Mouse (Mus musculus): ENCODE data around the gene Apbb2. TPM values are rescaled to one million over a fixed set of nuclear protein-coding genes. Genes with fewer than 3 reads are reported as not detected.

The Apbb2 gene
- total RNA-seq, 2 experiments from 2014 or later: 0.51 to 0.78 TPM

GRCm38 (mm10) chr5:66255044-66255443 lies 363.5 kb downstream of the Apbb2 start:
- no peak for ATAC-seq (ENCODE audit: poor library complexity, severe bottlenecking)

DNA sequence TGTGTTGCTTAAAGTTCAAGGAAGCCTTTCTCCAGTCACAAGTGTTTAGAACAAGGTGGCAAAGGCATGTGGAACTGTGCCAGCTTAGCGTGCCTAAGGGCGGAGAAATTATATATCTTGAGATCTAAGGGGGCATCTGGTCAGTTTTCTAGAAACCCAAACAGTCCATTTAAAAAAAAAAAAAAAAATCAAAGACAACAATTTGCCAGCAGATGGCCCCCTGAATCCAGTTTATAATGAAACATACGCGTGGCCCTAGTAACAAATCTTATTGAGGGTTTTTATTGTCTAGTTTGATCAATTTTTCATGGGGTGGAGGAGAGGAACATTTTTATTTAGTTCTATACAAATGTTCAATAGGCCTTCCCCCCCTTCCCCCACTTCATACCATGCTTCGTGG lies 365.4 kb downstream of the Apbb2 start:
- no peak for ATAC-seq (ENCODE audit: poor library complexity, severe bottlenecking)

Other genes with a start within 250 kb of the Apbb2 start
- not detected in 2 replicates for gene Uchl1, start 57.3 kb upstream of the Apbb2 start, total RNA-seq (2015)
- gene Uchl1, start 57.3 kb upstream of the Apbb2 start, total RNA-seq (2017): 0.73 TPM in 1 of 2 replicates, not detected in the other
- gene Limch1, start 127.0 kb upstream of the Apbb2 start, total RNA-seq (2015): 0.07 and 0.32 TPM in 2 replicates
- 0.20 TPM in 1 of 2 replicates, not detected in the other for gene Limch1, start 127.0 kb upstream of the Apbb2 start, total RNA-seq (2017)

All from megakaryocyte, adult 5-6 weeks (primary cell).